Comparison of ENCODE assay signal across 8 mouse cellular contexts in genomic region chr15:96135250-96135731, GRCm38 (mm10).
DNase-seq lines count a peak whose midpoint lies in the region; ATAC-seq lines count a peak whose summit lies in the region.

No protein-coding gene starts in this region.

- 22% methylated on average over 13 of the region's 13 CpGs for WGBS in heart, embryonic 16.5 days

- peaks cover 24% of the 10 kb centered on the region for H3K4me1 ChIP-seq in heart, embryonic 16.5 days (ENCODE audit: control insufficient read depth, insufficient read depth, low read length)

- H3K36me3 ChIP-seq in heart, embryonic 16.5 days (ENCODE audit: control insufficient read depth, insufficient read depth), result no peaks in the 10 kb centered on the region

- H3K9me3 ChIP-seq in heart, embryonic 16.5 days (replicated peaks; ENCODE audit: control insufficient read depth, low read length), result no peaks in the 10 kb centered on the region

- DNase-seq in gastrocnemius, postnatal 14 days, result peak; percentile 14
- no peak for DNase-seq in gastrocnemius, adult 8-10 months (ENCODE audit: low spot score in 2 of 2)
- peak; percentile 85 for DNase-seq in Muller cell, postnatal 12 days (ENCODE audit: inconsistent ontology term)
- peak; percentile 62 for DNase-seq in mesoderm, embryonic 11.5 days (ENCODE audit: low read depth, low spot score)
- no peak for DNase-seq in MN1 (ENCODE audit: low spot score)
- DNase-seq in adrenal gland, postnatal 10 days, result no peak

- peak overlapping the region; percentile 54 for H3K4me2 ChIP-seq in heart, embryonic 16.5 days (ENCODE audit: low read depth, low read length)

- 0 out of 2 replicates have a peak overlapping the region, but pooled peaks have one; percentile 12 for H3K4me3 ChIP-seq in heart, embryonic 16.5 days (ENCODE audit: low read length)

- intact Hi-C loops in gastrocnemius, postnatal 14 days (cut with DNase I; ENCODE audit: low total_unique reads), result no loop called here

- H3K27ac ChIP-seq in heart, embryonic 16.5 days (ENCODE audit: low read length), result no peak overlapping the region

- H3K27me3 ChIP-seq in heart, embryonic 16.5 days (ENCODE audit: control insufficient read depth, insufficient read depth, low read length), result no peaks in the 10 kb centered on the region

- no peak overlapping the region; the same call in 1 of the 2 replicates for H3K9ac ChIP-seq in heart, embryonic 16.5 days (ENCODE audit: low read length)

- no peak for ATAC-seq in heart, embryonic 16.5 days (replicated peaks; ENCODE audit: extremely low read depth, insufficient read depth, low FRiP score)
- no peak for ATAC-seq in megakaryocyte progenitor cell, adult 5-6 weeks (replicated peaks; ENCODE audit: poor library complexity)

Comparison
In these comparisons a context has a peak if more than half of its experiments do, and no peak if none do; other contexts are left out.
1. DNase-seq: peak in gastrocnemius, postnatal 14 days (single experiment), Muller cell, postnatal 12 days (single experiment) and mesoderm, embryonic 11.5 days (single experiment); none in gastrocnemius, adult 8-10 months (0 of 2), MN1 (single experiment) and adrenal gland, postnatal 10 days (single experiment).